Mouse (Mus musculus): Measurements from ENCODE around the gene Gan. TPM values are rescaled to one million over a fixed set of nuclear protein-coding genes. Genes with fewer than 3 reads are reported as not detected.

Gan gene
- total and polyA plus RNA-seq, 3 experiments = 1.5 to 2.9 (median 2.8) TPM

DNA sequence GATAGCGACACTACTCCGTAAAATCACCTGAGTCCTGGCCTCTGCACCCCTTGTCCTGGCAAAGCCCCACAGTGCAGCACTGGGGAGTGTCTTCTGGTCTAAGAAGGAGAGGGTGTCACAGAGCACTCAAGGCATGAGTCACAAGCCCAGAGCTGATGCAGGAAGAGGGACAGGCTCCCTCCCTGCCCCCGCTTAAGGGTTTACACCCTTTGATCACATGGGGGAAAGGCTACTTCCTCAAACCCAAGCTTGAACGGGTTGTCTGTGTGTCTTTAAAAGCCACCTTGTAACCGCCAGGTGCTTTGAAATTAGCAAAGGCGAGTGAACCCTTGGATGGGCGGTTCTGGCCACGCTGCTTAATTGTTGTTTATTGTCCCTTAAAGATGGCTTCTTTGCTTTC, 36.7 kb upstream of the Gan start:
- H3K4me1 ChIP-seq (ENCODE audit: control insufficient read depth in 1 of 2, insufficient read depth in 2 of 2) = peaks cover 12 to 23% of the 10 kb centered on the region in 2 experiments
- dilution Hi-C loops (cut with MboI; ENCODE audit: extremely low pct_ligation_motif_present, extremely low pct_unique_long_range_greater_than_20kb, low sequenced_read_pairs) (no loop called here), in situ Hi-C loops (cut with MboI; ENCODE audit: low pct_ligation_motif_present, low pct_unique_long_range_greater_than_20kb, low sequenced_read_pairs) (loop anchor here (5.0 kb wide), 1 partner anchor 36 kb away; the partner anchor contains the start of gene Gan)
- H3K9ac ChIP-seq (ENCODE audit: insufficient read depth, low read depth) = no peak overlapping the region
- no peak overlapping the region for H3K27ac ChIP-seq (ENCODE audit: insufficient read depth, low read depth)
- H3K9me3 ChIP-seq (replicated peaks; ENCODE audit: low read length) = no peaks in the 10 kb centered on the region
- no peak overlapping the region for H3K4me2 ChIP-seq (ENCODE audit: insufficient read depth, low read depth, poor library complexity, severe bottlenecking)
- H3K4me3 ChIP-seq (replicated peaks in 1 of 3; ENCODE audit: low read depth in 2 of 3, low read length in 2 of 3, poor library complexity in 1 of 3) = no peak overlapping the region
- H3K36me3 ChIP-seq (replicated peaks in 1 of 2; ENCODE audit: control insufficient read depth in 1 of 2, insufficient read depth in 1 of 2, low read length in 1 of 2) = no peaks in the 10 kb centered on the region
- H3K79me2 ChIP-seq (replicated peaks; ENCODE audit: control insufficient read depth, extremely low read depth, insufficient read depth, poor library complexity, severe bottlenecking) = no peaks in the 10 kb centered on the region
- H3K27me3 ChIP-seq (replicated peaks) = no peaks in the 10 kb centered on the region
- TF ChIP-seq USF1 (IDR thresholded peaks at IDR 0.05; ENCODE audit: low read depth, low read length) (peak; percentile 10; the same call in 1 of the 2 replicates), USF2 (conservative IDR thresholded peaks at IDR 0.05; ENCODE audit: low read depth, low read length) (peak; percentile 29; the same call in 1 of the 2 replicates), ELF1 (IDR thresholded peaks at IDR 0.05; ENCODE audit: low read depth, low read length) (peak; percentile 50; the same call in 1 of the 2 replicates), GABPA (IDR thresholded peaks at IDR 0.05; ENCODE audit: insufficient replicate concordance, low read depth, low read length) (no peak), SMC3 (IDR thresholded peaks at IDR 0.05; ENCODE audit: low read depth, low read length) (no peak), SIN3A (IDR thresholded peaks at IDR 0.05; ENCODE audit: low read length) (no peak)
- peak; percentile 74 for DNase-seq (ENCODE audit: extremely low read depth)

DNA sequence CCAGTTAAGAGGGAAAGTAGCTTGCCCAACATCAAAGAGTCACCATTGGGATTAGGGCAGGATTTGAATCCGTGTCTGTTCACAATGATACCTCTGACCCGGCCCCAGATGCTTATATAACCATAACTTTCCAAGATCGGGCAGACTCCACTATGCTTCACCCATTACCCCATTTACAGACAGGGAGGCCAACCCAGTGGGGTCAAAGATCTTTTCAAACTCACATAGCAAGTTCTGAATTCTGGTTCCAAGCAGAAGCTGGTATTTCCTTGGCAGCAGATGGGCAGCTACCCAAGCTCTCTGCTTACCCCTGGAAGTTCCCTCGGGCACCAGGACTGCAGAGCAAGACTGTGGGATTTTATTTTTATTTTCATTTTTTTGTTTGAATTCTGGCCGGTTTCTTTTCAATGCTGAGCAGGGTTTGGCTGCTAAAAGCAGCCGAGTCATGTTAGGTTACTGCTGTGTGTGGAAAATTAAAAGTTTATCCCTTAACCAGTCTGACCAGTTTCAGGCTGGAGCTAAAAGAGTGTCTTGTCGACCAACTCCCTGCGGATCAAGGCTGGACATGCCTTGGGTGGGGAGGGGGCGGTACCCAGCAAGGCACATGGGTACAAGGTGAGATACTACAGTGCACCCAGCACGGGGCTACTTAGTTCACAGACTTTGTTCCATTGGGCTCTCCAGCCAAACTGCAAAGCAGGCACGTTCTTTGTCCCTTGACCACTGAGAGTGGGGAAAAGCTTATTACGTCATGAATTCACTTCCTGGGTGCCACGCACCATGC, 33.9 kb upstream of the Gan start:
- Histone ChIP-seq H3K27ac (ENCODE audit: insufficient read depth, low read depth) (no peak overlapping the region), H3K36me3 (replicated peaks in 1 of 2; ENCODE audit: control insufficient read depth in 1 of 2, insufficient read depth in 1 of 2, low read length in 1 of 2) (no peaks in the 10 kb centered on the region), H3K4me1 (ENCODE audit: control insufficient read depth in 1 of 2, insufficient read depth in 2 of 2) (peaks cover 13 to 24% of the 10 kb centered on the region in 2 experiments), H3K9me3 (replicated peaks; ENCODE audit: low read length) (no peaks in the 10 kb centered on the region), H3K79me2 (replicated peaks; ENCODE audit: control insufficient read depth, extremely low read depth, insufficient read depth, poor library complexity, severe bottlenecking) (no peaks in the 10 kb centered on the region), H3K4me2 (ENCODE audit: insufficient read depth, low read depth, poor library complexity, severe bottlenecking) (no peak overlapping the region), H3K4me3 (replicated peaks in 1 of 3; ENCODE audit: low read depth in 2 of 3, low read length in 2 of 3, poor library complexity in 1 of 3) (no peak overlapping the region), H3K27me3 (replicated peaks) (no peaks in the 10 kb centered on the region), H3K9ac (ENCODE audit: insufficient read depth, low read depth) (no peak overlapping the region)
- in situ Hi-C loops (cut with MboI; ENCODE audit: low pct_ligation_motif_present, low pct_unique_long_range_greater_than_20kb, low sequenced_read_pairs) = loop anchor here (5.0 kb wide), 1 partner anchor 33 kb away; the partner anchor contains the start of gene Gan
- TF ChIP-seq USF1 (IDR thresholded peaks at IDR 0.05; ENCODE audit: low read depth, low read length) (no peak), ZMIZ1 (IDR thresholded peaks at IDR 0.05; ENCODE audit: low read depth, low read length) (no peak), ZKSCAN1 (IDR thresholded peaks at IDR 0.05; ENCODE audit: borderline replicate concordance, low read depth, low read length) (no peak), NRF1 (IDR thresholded peaks at IDR 0.05; ENCODE audit: low read depth, low read length) (no peak)
- DNase-seq (ENCODE audit: extremely low read depth) = no peak
- dilution Hi-C loops (cut with MboI; ENCODE audit: extremely low pct_ligation_motif_present, extremely low pct_unique_long_range_greater_than_20kb, low sequenced_read_pairs) = no loop called here

DNA sequence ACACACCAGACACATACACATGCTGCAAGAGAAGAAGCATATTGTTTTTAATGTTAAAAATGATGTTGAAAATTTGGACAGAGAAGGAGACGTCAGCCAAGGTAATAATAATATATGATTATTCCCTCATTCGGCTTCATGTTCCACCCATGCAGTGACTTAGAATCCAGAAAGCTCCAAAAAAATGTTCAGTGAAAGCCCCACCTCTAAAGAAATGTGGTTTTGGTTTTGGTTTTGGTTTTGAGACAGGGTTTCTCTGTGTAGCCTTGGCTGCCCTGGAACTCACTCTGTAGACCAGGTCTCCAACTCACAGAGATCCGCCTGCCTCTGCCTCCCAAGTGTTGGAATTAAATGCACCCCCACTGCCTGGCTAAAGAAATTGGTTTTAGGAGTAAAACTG, 32.1 kb upstream of the Gan start:
- TF ChIP-seq MAX (IDR thresholded peaks at IDR 0.05; ENCODE audit: low read length) = no peak
- TF ChIP-seq ELF1 (IDR thresholded peaks at IDR 0.05; ENCODE audit: low read depth, low read length) = no peak
- no peak for TF ChIP-seq BHLHE40 (IDR thresholded peaks at IDR 0.05; ENCODE audit: low read depth, low read length)
- TF ChIP-seq KAT2A (IDR thresholded peaks at IDR 0.05; ENCODE audit: insufficient replicate concordance, low read length) = no peak
- no peak for TF ChIP-seq ZKSCAN1 (IDR thresholded peaks at IDR 0.05; ENCODE audit: borderline replicate concordance, low read depth, low read length)
- TF ChIP-seq CHD2 (IDR thresholded peaks at IDR 0.05; ENCODE audit: low read length) = no peak
- no peak for TF ChIP-seq CTCF (conservative IDR thresholded peaks at IDR 0.05 in 1 of 2, IDR thresholded peaks at IDR 0.05 in 1 of 2; ENCODE audit: low read depth in 2 of 2, low read length in 2 of 2)
- TF ChIP-seq NRF1 (IDR thresholded peaks at IDR 0.05; ENCODE audit: low read depth, low read length) = no peak
- peak; percentile 51; the same call in 1 of the 2 replicates for TF ChIP-seq IRF4 (IDR thresholded peaks at IDR 0.05; ENCODE audit: low read depth, low read length)
- TF ChIP-seq JUND (conservative IDR thresholded peaks at IDR 0.05; ENCODE audit: low read depth, low read length) = 0 out of 2 replicates have a peak, but pooled peaks have one; percentile 7
- TF ChIP-seq ZMIZ1 (IDR thresholded peaks at IDR 0.05; ENCODE audit: low read depth, low read length) = no peak
- TF ChIP-seq E2F4 (IDR thresholded peaks at IDR 0.05; ENCODE audit: insufficient replicate concordance, low read depth, low read length) = no peak
- TF ChIP-seq CHD1 (IDR thresholded peaks at IDR 0.05; ENCODE audit: low read depth, low read length) = no peak
- TF ChIP-seq JUN (IDR thresholded peaks at IDR 0.05; ENCODE audit: insufficient read depth, low read depth, low read length) = no peak
- no peak for TF ChIP-seq NELFE (IDR thresholded peaks at IDR 0.05; ENCODE audit: low read depth, low read length)
- peak; percentile 61; the same call in 1 of the 2 replicates for TF ChIP-seq ZNF384 (IDR thresholded peaks at IDR 0.05; ENCODE audit: low read depth, low read length)
- TF ChIP-seq GABPA (IDR thresholded peaks at IDR 0.05; ENCODE audit: insufficient replicate concordance, low read depth, low read length) = no peak
- TF ChIP-seq SMC3 (IDR thresholded peaks at IDR 0.05; ENCODE audit: low read depth, low read length) = no peak
- TF ChIP-seq USF1 (IDR thresholded peaks at IDR 0.05; ENCODE audit: low read depth, low read length) = no peak
- in situ Hi-C loops (cut with MboI; ENCODE audit: low pct_ligation_motif_present, low pct_unique_long_range_greater_than_20kb, low sequenced_read_pairs) (no loop called here), dilution Hi-C loops (cut with MboI; ENCODE audit: extremely low pct_ligation_motif_present, extremely low pct_unique_long_range_greater_than_20kb, low sequenced_read_pairs) (no loop called here)
- Histone ChIP-seq H3K4me1 (ENCODE audit: control insufficient read depth in 1 of 2, insufficient read depth in 2 of 2) (peaks cover 13 to 23% of the 10 kb centered on the region in 2 experiments), H3K79me2 (replicated peaks; ENCODE audit: control insufficient read depth, extremely low read depth, insufficient read depth, poor library complexity, severe bottlenecking) (no peaks in the 10 kb centered on the region), H3K27me3 (replicated peaks) (peaks cover 6% of the 10 kb centered on the region), H3K27ac (ENCODE audit: insufficient read depth, low read depth) (no peak overlapping the region), H3K9me3 (replicated peaks; ENCODE audit: low read length) (no peaks in the 10 kb centered on the region), H3K4me3 (replicated peaks in 1 of 3; ENCODE audit: low read depth in 2 of 3, low read length in 2 of 3, poor library complexity in 1 of 3) (no peak overlapping the region), H3K4me2 (ENCODE audit: insufficient read depth, low read depth, poor library complexity, severe bottlenecking) (peak overlapping the region; percentile 12), H3K36me3 (replicated peaks in 1 of 2; ENCODE audit: control insufficient read depth in 1 of 2, insufficient read depth in 1 of 2, low read length in 1 of 2) (no peaks in the 10 kb centered on the region), H3K9ac (ENCODE audit: insufficient read depth, low read depth) (no peak overlapping the region)
- DNase-seq (ENCODE audit: extremely low read depth) = no peak

All from CH12.LX (cell line).